Comparison of ENCODE assay signal across 8 mouse cellular contexts in the genomic region with DNA sequence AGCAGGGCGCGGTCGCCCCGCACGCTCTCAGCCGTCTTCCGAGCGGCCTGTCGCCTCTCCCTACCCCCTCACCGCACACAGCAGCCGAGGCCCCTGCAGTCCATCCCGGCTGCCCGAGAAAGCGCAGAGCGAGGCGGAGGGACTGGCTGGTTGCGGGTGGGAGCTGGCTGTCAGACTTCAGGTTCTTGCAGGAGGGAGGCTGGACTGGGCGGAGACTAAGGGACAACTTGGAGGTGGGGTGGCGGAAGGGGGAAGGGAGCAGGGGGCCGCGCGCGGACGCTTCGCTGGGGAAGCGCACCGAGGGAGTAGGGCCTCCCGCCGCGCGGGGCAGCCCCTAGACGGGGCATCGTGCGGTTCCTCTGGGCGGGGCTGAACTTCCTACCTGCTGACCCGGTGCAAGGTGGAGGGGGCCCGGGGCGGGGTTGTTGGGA. TPM values are rescaled to one million over a fixed set of nuclear protein-coding genes. Genes with fewer than 3 reads are reported as not detected.
A peak's percentile ranks its signal among the peaks of the same experiment; 100 is the strongest.
DNase-seq lines count a peak whose midpoint lies in the region; ATAC-seq and TF ChIP-seq lines count a peak whose summit lies in the region.

No protein-coding gene starts in this region.

- no peaks in the 10 kb centered on the region for H3K9me3 ChIP-seq in hindbrain, postnatal 0 days (ENCODE audit: low read length)
- H3K9me3 ChIP-seq in limb, embryonic 15.5 days = no peaks in the 10 kb centered on the region
- H3K9me3 ChIP-seq in midbrain, embryonic 15.5 days = no peaks in the 10 kb centered on the region

- WGBS in hindbrain, postnatal 0 days = under 1% methylated on average over 38 of the region's 38 CpGs
- under 1% methylated on average over 38 of the region's 38 CpGs for WGBS in limb, embryonic 15.5 days
- under 1% methylated on average over 38 of the region's 38 CpGs for WGBS in midbrain, embryonic 15.5 days

- ATAC-seq in hindbrain, postnatal 0 days = peak; percentile 84
- ATAC-seq in limb, embryonic 15.5 days (ENCODE audit: insufficient number of reproducible peaks, low FRiP score, low TSS enrichment, low read depth) = peak; percentile 75
- ATAC-seq in midbrain, embryonic 15.5 days (replicated peaks) = peak; percentile 88

- peak overlapping the region; percentile 71 for H3K4me2 ChIP-seq in hindbrain, postnatal 0 days (ENCODE audit: low read depth, low read length)
- peak overlapping the region; percentile 52 for H3K4me2 ChIP-seq in limb, embryonic 15.5 days
- H3K4me2 ChIP-seq in midbrain, embryonic 15.5 days = peak overlapping the region; percentile 60

- DNase-seq in left cerebral cortex, adult 18-20 months (ENCODE audit: low spot score in 2 of 2) = peak; percentile 47 to 56
- no peak for DNase-seq in left cerebral cortex, adult 11 months (ENCODE audit: low spot score)
- DNase-seq in cerebellum, postnatal 14 days = peak; percentile 75 to 78
- DNase-seq in frontal cortex, postnatal 25 days (ENCODE audit: low spot score in 2 of 2) = peak; percentile 13 to 54
- peak; percentile 65 for DNase-seq in hindbrain, postnatal 0 days (ENCODE audit: low spot score)
- DNase-seq in splenic B cell, adult 2 months (ENCODE audit: low read depth, low spot score) = peak; percentile 72

- H3K4me3 ChIP-seq in hindbrain, postnatal 0 days (ENCODE audit: low read length) = peak overlapping the region; percentile 86
- peak overlapping the region; percentile 88 for H3K4me3 ChIP-seq in limb, embryonic 15.5 days
- peak overlapping the region; percentile 86 for H3K4me3 ChIP-seq in midbrain, embryonic 15.5 days

- peak overlapping the region; percentile 97 for H3K27ac ChIP-seq in hindbrain, postnatal 0 days
- peak overlapping the region; percentile 98 for H3K27ac ChIP-seq in limb, embryonic 15.5 days
- peak overlapping the region; percentile 89 for H3K27ac ChIP-seq in midbrain, embryonic 15.5 days

- no peaks in the 10 kb centered on the region for H3K36me3 ChIP-seq in hindbrain, postnatal 0 days (ENCODE audit: insufficient read depth, low read length)
- peaks cover 4% of the 10 kb centered on the region; the same call in 1 of the 2 replicates for H3K36me3 ChIP-seq in limb, embryonic 15.5 days
- H3K36me3 ChIP-seq in midbrain, embryonic 15.5 days (replicated peaks) = no peaks in the 10 kb centered on the region
- H3K36me3 ChIP-seq in splenic B cell, adult 2 months (ENCODE audit: control insufficient read depth, insufficient read depth, low read length, poor library complexity, severe bottlenecking) = no peaks in the 10 kb centered on the region

- peaks cover 9% of the 10 kb centered on the region; the same call in 1 of the 2 replicates for H3K4me1 ChIP-seq in hindbrain, postnatal 0 days (ENCODE audit: insufficient read depth, low read length)
- H3K4me1 ChIP-seq in limb, embryonic 15.5 days = peaks cover 18% of the 10 kb centered on the region
- peaks cover 25% of the 10 kb centered on the region for H3K4me1 ChIP-seq in midbrain, embryonic 15.5 days

- no peaks in the 10 kb centered on the region for H3K27me3 ChIP-seq in hindbrain, postnatal 0 days (ENCODE audit: insufficient read depth, low read length)
- no peaks in the 10 kb centered on the region for H3K27me3 ChIP-seq in limb, embryonic 15.5 days
- no peaks in the 10 kb centered on the region for H3K27me3 ChIP-seq in midbrain, embryonic 15.5 days (replicated peaks)
- H3K27me3 ChIP-seq in splenic B cell, adult 2 months (ENCODE audit: control insufficient read depth, insufficient read depth, low read length, poor library complexity, severe bottlenecking) = no peaks in the 10 kb centered on the region

- TF ChIP-seq CTCF in hindbrain, postnatal 0 days (IDR thresholded peaks at IDR 0.05; ENCODE audit: low read depth) = no peak

- H3K9ac ChIP-seq in hindbrain, postnatal 0 days (replicated peaks; ENCODE audit: low read length) = peak overlapping the region; percentile 96
- peak overlapping the region; percentile 91 for H3K9ac ChIP-seq in limb, embryonic 15.5 days
- peak overlapping the region; percentile 71 for H3K9ac ChIP-seq in midbrain, embryonic 15.5 days

RNA-seq across cellular contexts. Expression of a gene that starts 0.4 kb away (rescaled TPM):
- total RNA-seq in left cerebral cortex, adult 18-20 months (2021) = 100 to 1,000 TPM in 1 of 2 experiments, 10 to 100 TPM in 1; 96.9 to 100 TPM
- 119 and 128 TPM in 2 replicates for total RNA-seq in hindbrain, postnatal 0 days (2014; rRNA removed)
- polyA plus RNA-seq in hindbrain, postnatal 0 days (2015; fragmentation: Nextera tagmentation; extraction: Ambion mirVana) = 107 and 109 TPM in 2 replicates
- polyA plus RNA-seq in limb, embryonic 15.5 days (2015; fragmentation: Nextera tagmentation; extraction: Ambion mirVana) = 74.6 and 93.0 TPM in 2 replicates
- 106 and 110 TPM in 2 replicates for polyA plus RNA-seq in midbrain, embryonic 15.5 days (2015; fragmentation: Nextera tagmentation; extraction: Ambion mirVana)
